Comparison of ENCODE assay signal across 12 mouse cellular contexts in genomic region chr4:137942782-137943486, GRCm38 (mm10). TPM values are rescaled to one million over a fixed set of nuclear protein-coding genes. Genes with fewer than 3 reads are reported as not detected.
DNase-seq lines count a peak whose midpoint lies in the region; ATAC-seq and TF ChIP-seq lines count a peak whose summit lies in the region.
"Had no signal": no experiment of that assay in that cellular context is flagged by ENCODE, and none has a peak within 500 bp of the region (broad histone marks: within the 10 kb centered on the region; RNA-seq: fewer than 3 reads in every experiment).

No protein-coding gene starts in this region.

- 70% methylated on average over 9 of the region's 9 CpGs for WGBS in limb, embryonic 12.5 days
- WGBS in limb, embryonic 10.5 days, result 76% methylated on average over 9 of the region's 9 CpGs
- WGBS in liver, postnatal 0 days (ENCODE audit: insufficient replicate concordance), result 63% methylated on average over 9 of the region's 9 CpGs

- no peaks in the 10 kb centered on the region for H3K4me1 ChIP-seq in limb, embryonic 12.5 days (replicated peaks)
- peaks cover 3% of the 10 kb centered on the region; the same call in 1 of the 2 replicates for H3K4me1 ChIP-seq in limb, embryonic 10.5 days
- H3K4me1 ChIP-seq in liver, postnatal 0 days (ENCODE audit: insufficient read depth), result peaks cover 4% of the 10 kb centered on the region
- H3K4me1 ChIP-seq: heart, embryonic 15.5 days had no signal

- TF ChIP-seq EP300 in liver, postnatal 0 days (IDR thresholded peaks at IDR 0.05; ENCODE audit: low read depth), result no peak

- no peaks in the 10 kb centered on the region for H3K9me3 ChIP-seq in limb, embryonic 12.5 days
- H3K9me3 ChIP-seq in limb, embryonic 10.5 days (replicated peaks), result 0 out of 2 replicates have a peak, but pooled peaks cover 2% of the 10 kb centered on the region
- no peaks in the 10 kb centered on the region for H3K9me3 ChIP-seq in liver, postnatal 0 days (ENCODE audit: low read length)
- H3K9me3 ChIP-seq: G1E; heart, embryonic 15.5 days had no signal

- no peaks in the 10 kb centered on the region for H3K27me3 ChIP-seq in limb, embryonic 12.5 days
- H3K27me3 ChIP-seq in limb, embryonic 10.5 days (ENCODE audit: low read depth, poor library complexity, severe bottlenecking), result no peaks in the 10 kb centered on the region
- H3K27me3 ChIP-seq in liver, postnatal 0 days (ENCODE audit: insufficient read depth, low read length), result no peaks in the 10 kb centered on the region
- H3K27me3 ChIP-seq: heart, embryonic 15.5 days had no signal

- H3K4me2 ChIP-seq in limb, embryonic 12.5 days, result no peak overlapping the region
- H3K4me2 ChIP-seq in liver, postnatal 0 days (ENCODE audit: low read depth, low read length), result no peak overlapping the region
- H3K4me2 ChIP-seq: heart, embryonic 15.5 days had no signal

- peak; percentile 66 for DNase-seq in cerebellum, adult 11-12 months
- no peak for DNase-seq in limb, embryonic 10.5 days (ENCODE audit: low spot score)
- DNase-seq in cerebellum, postnatal 10 days, result peak; percentile 68 to 82
- DNase-seq in liver, postnatal 0 days, result no peak
- DNase-seq in adrenal gland, postnatal 4 days (ENCODE audit: low spot score in 2 of 2), result no peak
- DNase-seq: kidney, adult 18-20 months; thymus, postnatal 36 days had no signal

- H3K9ac ChIP-seq in limb, embryonic 12.5 days (replicated peaks), result 0 out of 2 replicates have a peak overlapping the region, but pooled peaks have one; percentile 14
- no peak overlapping the region for H3K9ac ChIP-seq in liver, postnatal 0 days (replicated peaks)
- H3K9ac ChIP-seq: heart, embryonic 15.5 days had no signal

- no peak for TF ChIP-seq CTCF in liver, postnatal 0 days (IDR thresholded peaks at IDR 0.05; ENCODE audit: low read depth)

- H3K27ac ChIP-seq in limb, embryonic 12.5 days, result no peak overlapping the region
- no peak overlapping the region for H3K27ac ChIP-seq in limb, embryonic 10.5 days
- peak overlapping the region; percentile 84 for H3K27ac ChIP-seq in liver, postnatal 0 days (ENCODE audit: low read depth)
- H3K27ac ChIP-seq: heart, embryonic 15.5 days had no signal

- H3K4me3 ChIP-seq in limb, embryonic 12.5 days (replicated peaks), result no peak overlapping the region
- no peak overlapping the region for H3K4me3 ChIP-seq in limb, embryonic 10.5 days
- no peak overlapping the region for H3K4me3 ChIP-seq in liver, postnatal 0 days (ENCODE audit: low read depth, low read length)
- H3K4me3 ChIP-seq: heart, embryonic 15.5 days had no signal

- ATAC-seq in cerebellum, adult (ENCODE audit: insufficient number of reproducible peaks, low FRiP score, low TSS enrichment), result no peak
- ATAC-seq in limb, embryonic 12.5 days (ENCODE audit: insufficient number of reproducible peaks, insufficient read depth, low FRiP score, low TSS enrichment, low read depth), result no peak
- peak; percentile 87 for ATAC-seq in liver, postnatal 0 days
- ATAC-seq in erythroblast, adult 5-6 weeks (replicated peaks; ENCODE audit: low FRiP score, poor library complexity, severe bottlenecking), result no peak

- peaks cover 100% of the 10 kb centered on the region for H3K36me3 ChIP-seq in limb, embryonic 12.5 days
- H3K36me3 ChIP-seq in limb, embryonic 10.5 days, result peaks cover 97% of the 10 kb centered on the region
- H3K36me3 ChIP-seq in liver, postnatal 0 days (replicated peaks; ENCODE audit: insufficient read depth, low read length), result peaks cover 41% of the 10 kb centered on the region
- H3K36me3 ChIP-seq: G1E had no signal

RNA-seq across cellular contexts. Expression of gene Eif4g3, which starts 49.9 kb away (rescaled TPM):
- polyA plus RNA-seq in limb, embryonic 12.5 days (2016; fragmentation: Nextera tagmentation; extraction: Ambion mirVana), result 48.2 and 51.9 TPM in 2 replicates
- polyA plus RNA-seq in limb, embryonic 10.5 days (2016; fragmentation: Nextera tagmentation; extraction: Ambion mirVana), result 42.7 and 42.9 TPM in 2 replicates
- 5.8 and 5.9 TPM in 2 replicates for polyA plus RNA-seq in liver, postnatal 0 days (2015; fragmentation: Nextera tagmentation; extraction: Ambion mirVana)
- total RNA-seq in adrenal gland, postnatal 4 days (2021), result 100 to 1,000 TPM; 121 to 142 TPM
- total RNA-seq in erythroblast, adult 5-6 weeks (2015; ENCODE audit: low replicate concordance), result 21.1 and 23.6 TPM in 2 replicates
- total RNA-seq in erythroblast, adult 5-6 weeks (2017; ENCODE audit: low replicate concordance), result 11.3 and 14.2 TPM in 2 replicates

Comparison
In these comparisons a context has a peak if more than half of its experiments do, and no peak if none do; other contexts are left out.
1. DNase-seq: peak in cerebellum, adult 11-12 months (single experiment) and cerebellum, postnatal 10 days (2 of 2); none in limb, embryonic 10.5 days (single experiment), liver, postnatal 0 days (single experiment) and adrenal gland, postnatal 4 days (0 of 2).